Mouse (Mus musculus): ENCODE results near the gene Tac4.

Tac4 gene

GRCm38 (mm10) chr11:95261178-95261751, at the start of gene Tac4:
TSS of gene Tac4 (plus strand) at chr11:95261529.
- no peak for DNase-seq (ENCODE audit: low read depth, low spot score)

- DNase-seq (ENCODE audit: low read depth, low spot score): no peak
Observed at GRCm38 (mm10) chr11:95213607-95214006, 47.7 kb upstream of the Tac4 start.

GRCm38 (mm10) chr11:95214305-95214704, 47.0 kb upstream of the Tac4 start:
- DNase-seq (ENCODE audit: low read depth, low spot score): no peak

GRCm38 (mm10) chr11:95216193-95216592, 45.1 kb upstream of the Tac4 start:
- no peak for DNase-seq (ENCODE audit: low read depth, low spot score)

- no peak for DNase-seq (ENCODE audit: low read depth, low spot score)
Observed at GRCm38 (mm10) chr11:95219111-95219510, 42.2 kb upstream of the Tac4 start.

- DNase-seq (ENCODE audit: low read depth, low spot score): no peak
Observed at GRCm38 (mm10) chr11:95223473-95223872, 37.9 kb upstream of the Tac4 start.

GRCm38 (mm10) chr11:95224124-95224893, 37.0 kb upstream of the Tac4 start:
- no peak for DNase-seq (ENCODE audit: low read depth, low spot score)

GRCm38 (mm10) chr11:95225448-95225847, 35.9 kb upstream of the Tac4 start:
- DNase-seq (ENCODE audit: low read depth, low spot score): no peak

- no peak for DNase-seq (ENCODE audit: low read depth, low spot score)
Observed at GRCm38 (mm10) chr11:95227467-95227866, 33.9 kb upstream of the Tac4 start.

GRCm38 (mm10) chr11:95231688-95232328, 29.5 kb upstream of the Tac4 start:
- DNase-seq (ENCODE audit: low read depth, low spot score): peak; percentile 69

GRCm38 (mm10) chr11:95232329-95232696, 29.0 kb upstream of the Tac4 start:
- no peak for DNase-seq (ENCODE audit: low read depth, low spot score)

- no peak for DNase-seq (ENCODE audit: low read depth, low spot score)
Observed at GRCm38 (mm10) chr11:95238477-95238876, 22.9 kb upstream of the Tac4 start.

GRCm38 (mm10) chr11:95242653-95243052, 18.7 kb upstream of the Tac4 start:
- no peak for DNase-seq (ENCODE audit: low read depth, low spot score)

GRCm38 (mm10) chr11:95245456-95245855, 15.9 kb upstream of the Tac4 start:
- no peak for DNase-seq (ENCODE audit: low read depth, low spot score)

- no peak for DNase-seq (ENCODE audit: low read depth, low spot score)
Observed at GRCm38 (mm10) chr11:95247065-95247464, 14.3 kb upstream of the Tac4 start.

GRCm38 (mm10) chr11:95250110-95250509, 11.2 kb upstream of the Tac4 start:
- DNase-seq (ENCODE audit: low read depth, low spot score): no peak

GRCm38 (mm10) chr11:95251295-95251694, 10.0 kb upstream of the Tac4 start:
- DNase-seq (ENCODE audit: low read depth, low spot score): peak; percentile 84

- DNase-seq (ENCODE audit: low read depth, low spot score): no peak
Observed at GRCm38 (mm10) chr11:95252104-95252503, 9.2 kb upstream of the Tac4 start.

GRCm38 (mm10) chr11:95254165-95254564, 7.2 kb upstream of the Tac4 start:
- DNase-seq (ENCODE audit: low read depth, low spot score): no peak

GRCm38 (mm10) chr11:95255747-95256146, 5.6 kb upstream of the Tac4 start:
- no peak for DNase-seq (ENCODE audit: low read depth, low spot score)

- no peak for DNase-seq (ENCODE audit: low read depth, low spot score)
Observed at GRCm38 (mm10) chr11:95257930-95258329, 3.4 kb upstream of the Tac4 start.

- peak; percentile 80 for DNase-seq (ENCODE audit: low read depth, low spot score)
Observed at GRCm38 (mm10) chr11:95258490-95258889, 2.8 kb upstream of the Tac4 start.
